Mouse (Mus musculus): Measurements from ENCODE around the gene Frs3.

Gene Frs3

GRCm38 (mm10) chr17:47691650-47692049 is 2.8 kb downstream of the Frs3 start:
- DNase-seq (ENCODE audit: low spot score) = no peak

- DNase-seq (ENCODE audit: low spot score) = no peak
These were observed 5.0 kb downstream of the Frs3 start for GRCm38 (mm10) chr17:47693671-47694441.

- no peak for DNase-seq (ENCODE audit: low spot score)
These were observed 5.4 kb downstream of the Frs3 start, which contains the start of gene Gm21981 for GRCm38 (mm10) chr17:47694442-47694502. Gene Gm21981, minus strand, starts transcription at chr17:47694455.

- peak; percentile 97 for DNase-seq (ENCODE audit: low spot score)
These were observed 5.9 kb downstream of the Frs3 start, which contains the start of gene Prickle4 for GRCm38 (mm10) chr17:47694503-47695336. Gene Prickle4, minus strand, starts transcription at chr17:47694736.

GRCm38 (mm10) chr17:47695337-47695710 is 6.5 kb downstream of the Frs3 start:
- DNase-seq (ENCODE audit: low spot score) = no peak

- no peak for DNase-seq (ENCODE audit: low spot score)
These were observed 9.3 kb downstream of the Frs3 start for GRCm38 (mm10) chr17:47698156-47698555.

GRCm38 (mm10) chr17:47699055-47699454 is 10.2 kb downstream of the Frs3 start:
- no peak for DNase-seq (ENCODE audit: low spot score)

GRCm38 (mm10) chr17:47701793-47702192 is 13.0 kb downstream of the Frs3 start:
- no peak for DNase-seq (ENCODE audit: low spot score)

- DNase-seq (ENCODE audit: low spot score) = no peak
These were observed 13.9 kb downstream of the Frs3 start for GRCm38 (mm10) chr17:47702548-47703345.

- DNase-seq (ENCODE audit: low spot score) = no peak
These were observed 14.7 kb downstream of the Frs3 start for GRCm38 (mm10) chr17:47703556-47703955.

GRCm38 (mm10) chr17:47704692-47705091 is 15.9 kb downstream of the Frs3 start:
- no peak for DNase-seq (ENCODE audit: low spot score)

- DNase-seq (ENCODE audit: low spot score) = no peak
These were observed 17.4 kb downstream of the Frs3 start for GRCm38 (mm10) chr17:47706196-47706595.

GRCm38 (mm10) chr17:47707961-47708360 is 19.1 kb downstream of the Frs3 start:
- DNase-seq (ENCODE audit: low spot score) = no peak

GRCm38 (mm10) chr17:47708972-47709371 is 20.1 kb downstream of the Frs3 start:
- no peak for DNase-seq (ENCODE audit: low spot score)

GRCm38 (mm10) chr17:47710036-47710435 is 21.2 kb downstream of the Frs3 start:
- DNase-seq (ENCODE audit: low spot score) = no peak

GRCm38 (mm10) chr17:47711883-47712282 is 23.1 kb downstream of the Frs3 start:
- DNase-seq (ENCODE audit: low spot score) = no peak

GRCm38 (mm10) chr17:47712889-47713571 is 24.2 kb downstream of the Frs3 start:
- no peak for DNase-seq (ENCODE audit: low spot score)

- DNase-seq (ENCODE audit: low spot score) = no peak
These were observed 26.2 kb downstream of the Frs3 start for GRCm38 (mm10) chr17:47715037-47715436.

GRCm38 (mm10) chr17:47721183-47721582 is 32.4 kb downstream of the Frs3 start:
- DNase-seq (ENCODE audit: low spot score) = no peak

- DNase-seq (ENCODE audit: low spot score) = no peak
These were observed 37.7 kb downstream of the Frs3 start, which contains the start of gene Pgc for GRCm38 (mm10) chr17:47726566-47726965. Gene Pgc, plus strand, starts transcription at chr17:47726842.

- no peak for DNase-seq (ENCODE audit: low spot score)
These were observed 42.1 kb downstream of the Frs3 start for GRCm38 (mm10) chr17:47730633-47731575.
